Mouse (Mus musculus) lung, adult 2 months (tissue): ENCODE measurements around the gene Faim. TPM values are rescaled to one million over a fixed set of nuclear protein-coding genes. Genes with fewer than 3 reads are reported as not detected.

ENCODE experiments used
- DNase-seq: peaks from one replicate; pipeline ENCODE4 v3.0.0; 2022
- H3K4me1 ChIP-seq: fragments of 200-500 bp; 2 replicates; pipeline ENCODE4 v1.6.1; 2011; ENCODE audit warnings: low read length; ENCODE audit not compliant: control insufficient read depth, insufficient read depth
- H3K4me3 ChIP-seq: fragments of 200-500 bp; replicated peaks from 2 replicates; pipeline ENCODE3; 2011; ENCODE audit warnings: low read depth, mild to moderate bottlenecking, control low read depth, low read length; ENCODE audit errors: extremely low read depth
- CTCF ChIP-seq: fragments of 200-500 bp; IDR thresholded peaks from 2 replicates; pipeline ENCODE4 v1.5.1; 2011; ENCODE audit warnings: mild to moderate bottlenecking, low read length, control low read depth; ENCODE audit not compliant: insufficient read depth
- POLR2A ChIP-seq: fragments of 200-500 bp; IDR thresholded peaks from 2 replicates; pipeline ENCODE4 v1.6.1; 2011; ENCODE audit warnings: low read depth, mild to moderate bottlenecking, control low read depth, low read length, borderline replicate concordance; ENCODE audit errors: extremely low read depth
- WGBS: fragments of 180-500 bp; shearing (Covaris S2); methylation state at CpG from one replicate; pipeline ENCODE4 v1.1.7; 2018; 5-methylcytosine and 5-hydroxymethylcytosine counted together
- polyA plus RNA-seq: library from polyadenylated mRNA; depleted of rRNA; stranded (reverse); fragments of >200 nt; gene quantifications from 2 replicates; pipeline ENCODE4 v1.2.3, GENCODE M21; 2012; rRNA removed

The Faim gene
- 5.2 and 6.6 TPM in 2 replicates for polyA plus RNA-seq

DNA sequence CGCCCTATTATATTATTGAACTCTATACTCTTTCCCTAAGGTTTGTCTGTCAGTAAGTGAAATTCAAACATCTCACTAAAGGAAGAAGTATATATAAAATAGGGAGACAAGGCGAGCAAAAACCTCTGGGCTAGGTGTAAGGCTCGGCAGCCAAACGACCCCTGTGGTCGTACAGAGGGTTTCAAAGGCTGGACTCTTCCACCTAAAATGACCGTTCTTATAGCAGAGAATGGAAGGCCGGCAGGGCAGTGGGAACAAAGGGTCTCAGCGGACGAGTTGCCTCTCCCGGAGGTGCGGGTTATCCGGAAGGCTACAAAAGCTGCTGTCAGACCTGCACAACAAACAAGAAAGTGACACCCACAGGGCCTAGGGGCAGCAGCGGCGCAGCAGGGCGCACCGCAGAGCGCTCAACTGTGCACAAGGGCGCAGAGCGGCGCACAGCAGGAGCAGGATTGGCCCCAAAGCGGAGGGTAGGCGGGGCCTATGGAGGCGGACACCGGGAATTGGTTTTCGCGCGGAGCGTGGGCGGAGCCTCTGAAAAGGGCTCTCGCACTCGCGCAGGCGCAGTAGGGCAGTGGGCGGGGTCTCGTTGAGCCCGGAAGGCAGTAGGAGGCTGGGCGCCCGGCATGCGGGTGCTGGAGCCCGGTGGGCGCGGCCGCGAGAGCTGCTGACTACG lies at the start of gene Faim:
TSS of gene Faim (plus strand) at position 574 of the 676 bp plus-strand sequence.
- TF ChIP-seq POLR2A: peak; percentile 77; the same call in 1 of the 2 replicates
- TF ChIP-seq CTCF: no peak
- peaks cover 5% of the 10 kb centered on the region; the same call in 1 of the 2 replicates for H3K4me1 ChIP-seq
- WGBS: 2% methylated on average over 45 of the region's 45 CpGs

DNA sequence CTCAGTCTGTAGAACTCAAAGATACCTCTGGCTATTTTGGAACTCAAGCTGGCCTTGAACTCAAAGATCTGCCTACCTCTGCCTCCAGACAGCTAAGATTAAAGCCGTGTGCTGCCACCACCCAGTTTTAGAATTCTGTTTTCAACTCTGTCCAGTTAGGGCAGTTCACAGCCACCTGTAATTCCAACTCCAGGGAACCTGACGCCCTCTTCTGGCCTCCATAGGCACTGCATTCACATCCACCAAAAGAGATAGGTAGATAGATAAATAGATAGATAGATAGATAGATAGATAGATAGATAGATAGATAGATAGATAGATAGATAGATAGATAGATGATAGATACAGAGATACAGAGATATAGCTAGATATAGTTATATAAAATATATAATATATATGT lies 46.9 kb upstream of the Faim start:
- DNase-seq: no peak
- whole genome bisulfite sequencing: 17% methylated on average over 2 of the region's 2 CpGs
- TF ChIP-seq POLR2A: no peak
- TF ChIP-seq CTCF: peak; percentile 35; the same call in 1 of the 2 replicates
- H3K4me1 ChIP-seq: no peaks in the 10 kb centered on the region
- no peak overlapping the region for H3K4me3 ChIP-seq

More for the DNA sequence above, at the start of gene Faim:
- peak; percentile 100 for DNase-seq
- H3K4me3 ChIP-seq: peak within 1 kb of the TSS; percentile 68

DNA sequence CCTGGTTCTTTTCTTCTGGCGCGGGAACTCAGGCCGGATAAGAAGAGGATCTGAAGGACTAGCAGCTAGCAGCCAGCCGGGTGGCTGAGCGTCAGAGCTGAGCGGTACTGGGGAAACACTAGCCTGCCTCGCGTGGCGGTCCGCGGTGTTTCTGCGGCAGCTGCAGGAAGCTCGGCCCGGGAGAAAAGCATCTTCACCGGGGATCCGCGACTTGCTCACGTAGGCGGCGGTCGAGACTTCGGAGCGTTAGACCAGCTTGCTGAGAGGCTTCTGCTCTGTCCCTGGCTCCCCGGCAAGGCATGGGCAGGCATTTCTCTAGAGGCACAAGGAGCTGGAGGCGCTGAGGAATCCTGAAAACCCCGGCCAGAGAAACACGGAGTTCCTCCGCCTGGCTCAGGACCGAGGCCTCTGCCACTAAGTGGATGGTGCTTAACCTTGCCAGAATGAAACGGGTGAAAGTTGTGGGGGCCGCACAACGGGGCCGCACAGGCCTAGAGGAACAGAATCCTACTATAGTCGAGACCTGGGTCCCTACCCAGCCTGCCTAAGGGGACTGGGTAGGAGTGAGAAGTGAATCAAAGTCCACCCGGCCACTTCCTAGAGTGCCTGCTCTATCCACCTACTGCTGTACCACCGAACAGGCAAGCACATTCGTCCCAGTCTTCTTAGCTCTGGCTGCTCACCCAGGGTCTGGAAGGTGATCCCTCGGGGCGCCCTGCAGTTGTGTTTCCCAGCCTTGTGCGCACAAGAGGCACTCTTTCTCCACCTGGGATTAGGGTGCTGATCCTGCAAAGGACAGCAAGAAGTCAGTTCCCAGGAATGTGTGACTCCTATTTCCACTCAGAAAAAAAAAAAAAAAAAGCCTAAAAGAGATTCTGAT lies 33.8 kb upstream of the Faim start:
- no peak for TF ChIP-seq POLR2A
- no peak for TF ChIP-seq CTCF
- H3K4me3 ChIP-seq: no peak overlapping the region
- no peak for DNase-seq
- peaks cover 11% of the 10 kb centered on the region for H3K4me1 ChIP-seq
- 3% methylated on average over 40 of the region's 40 CpGs for WGBS

DNA sequence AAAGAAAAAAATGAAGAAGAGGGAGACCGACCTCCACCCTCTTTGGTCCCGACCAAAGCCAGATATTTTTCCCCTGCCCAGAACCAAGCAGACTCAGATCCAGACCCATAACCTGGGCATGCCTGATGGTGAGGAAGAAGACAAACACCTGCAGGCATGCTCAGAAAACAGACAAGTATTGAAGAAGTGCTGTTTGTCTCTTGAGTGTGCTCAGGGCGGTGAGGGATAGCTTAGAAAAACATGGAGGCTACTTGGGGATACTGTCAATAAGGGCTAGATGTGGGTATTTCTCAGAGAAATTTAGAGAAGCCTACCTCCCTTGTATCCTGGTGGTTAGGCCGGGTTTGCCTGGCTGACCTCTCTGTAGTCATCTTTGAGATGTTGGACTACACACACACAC lies 32.9 kb upstream of the Faim start:
- no peak overlapping the region for H3K4me3 ChIP-seq
- TF ChIP-seq POLR2A: no peak
- TF ChIP-seq CTCF: no peak
- 9% methylated on average over 4 of the region's 4 CpGs for WGBS
- peaks cover 11% of the 10 kb centered on the region for H3K4me1 ChIP-seq
- no peak for DNase-seq

DNA sequence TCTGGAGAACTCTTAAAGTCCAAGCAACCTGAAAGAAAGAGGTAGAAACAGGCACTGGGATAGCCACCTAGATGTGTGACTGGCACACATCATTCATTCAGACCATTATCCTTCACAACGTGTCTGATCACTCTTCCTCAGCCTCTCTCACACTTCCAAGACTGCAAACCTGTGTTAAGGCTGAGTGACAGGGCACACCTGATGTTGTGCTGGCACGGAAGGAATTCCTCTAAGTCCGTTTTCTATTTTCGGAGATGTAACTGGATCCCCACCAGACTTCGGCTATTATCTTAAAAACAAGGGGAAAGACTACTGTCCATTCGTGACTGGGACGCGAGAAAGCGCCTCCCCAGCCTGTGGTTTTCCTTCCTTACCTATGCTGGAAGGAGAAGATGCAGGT lies 32.3 kb upstream of the Faim start:
- Histone ChIP-seq H3K4me1 (peaks cover 11% of the 10 kb centered on the region), H3K4me3 (no peak overlapping the region)
- TF ChIP-seq CTCF (no peak), POLR2A (no peak)
- DNase-seq: no peak
- WGBS: 8% methylated on average over 9 of the region's 9 CpGs

DNA sequence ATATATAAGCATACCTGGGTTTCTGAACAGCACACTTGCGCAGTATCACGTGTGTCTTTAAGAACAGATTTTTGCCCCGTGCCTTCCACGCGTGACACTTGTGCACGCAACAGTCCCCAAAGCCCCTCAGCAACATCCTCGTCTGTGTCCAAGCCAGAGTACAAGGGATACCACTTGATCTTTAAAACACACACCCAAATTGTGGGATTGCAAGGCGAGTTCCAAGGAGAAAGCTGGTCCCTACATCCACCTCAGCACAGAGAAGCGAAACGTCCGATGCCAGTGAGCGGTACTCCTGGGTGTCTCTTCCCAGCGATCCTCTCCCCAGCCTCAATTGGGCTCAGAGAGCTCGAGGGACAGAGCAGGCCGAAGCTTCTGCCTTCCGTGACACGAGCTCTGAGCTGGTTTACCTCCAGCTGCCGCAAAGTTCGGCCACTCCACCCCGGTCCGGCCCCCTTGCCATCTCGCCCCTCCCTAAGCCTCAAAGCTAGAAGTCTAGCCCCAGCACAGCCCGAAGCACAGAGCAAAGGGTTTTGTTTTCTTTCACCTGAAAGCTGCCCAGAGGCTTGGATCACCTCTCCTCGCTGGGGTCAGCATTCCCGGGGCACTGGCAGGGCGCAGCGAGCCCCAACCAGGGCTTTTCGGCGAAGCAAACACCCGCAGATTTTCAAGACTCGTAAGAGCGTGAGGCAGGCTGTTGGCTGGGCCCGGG lies 31.6 kb upstream of the Faim start:
- TF ChIP-seq POLR2A: no peak
- TF ChIP-seq CTCF: no peak
- 5% methylated on average over 33 of the region's 33 CpGs for WGBS
- no peak overlapping the region for H3K4me3 ChIP-seq
- DNase-seq: no peak
- H3K4me1 ChIP-seq: peaks cover 11% of the 10 kb centered on the region

DNA sequence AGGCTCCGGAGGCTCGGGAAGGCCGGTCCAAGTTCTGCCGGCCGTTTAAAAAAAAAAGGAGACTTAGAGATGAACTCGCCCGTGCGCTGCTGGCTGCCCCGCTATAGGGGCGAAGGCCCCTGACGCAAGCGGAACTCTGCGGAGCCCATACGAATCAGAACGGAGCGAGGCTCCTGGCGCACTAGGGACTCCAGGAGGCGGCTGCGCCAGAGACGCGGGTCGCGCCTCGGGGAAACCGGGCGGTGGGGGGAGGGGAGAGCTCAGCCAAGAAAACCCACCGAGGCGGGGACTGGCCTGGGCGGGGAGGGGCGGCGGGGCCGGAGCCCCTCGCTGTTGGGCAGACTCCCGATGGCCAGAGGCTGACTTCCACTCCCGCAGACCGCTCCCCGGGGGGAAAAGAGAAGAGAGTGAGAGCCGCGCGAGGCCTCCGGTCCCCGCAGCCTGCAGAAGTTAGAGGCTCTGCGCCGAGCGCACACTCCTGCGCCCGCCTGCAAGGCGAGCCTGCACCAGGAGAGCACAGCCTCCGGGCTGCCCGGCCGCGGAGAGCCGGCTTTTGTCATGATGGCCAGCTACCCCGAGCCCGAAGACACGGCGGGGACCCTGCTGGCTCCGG lies 31.0 kb upstream of the Faim start, which contains the start of gene Foxl2:
TSS of gene Foxl2 (plus strand) at position 186 of the 613 bp plus-strand sequence.
- no peak for DNase-seq
- under 1% methylated on average over 56 of the region's 58 CpGs for WGBS
- H3K4me1 ChIP-seq: peaks cover 11% of the 10 kb centered on the region
- H3K4me3 ChIP-seq: peak within 1 kb of the TSS; percentile 5
- no peak for TF ChIP-seq CTCF
- TF ChIP-seq POLR2A: no peak

DNA sequence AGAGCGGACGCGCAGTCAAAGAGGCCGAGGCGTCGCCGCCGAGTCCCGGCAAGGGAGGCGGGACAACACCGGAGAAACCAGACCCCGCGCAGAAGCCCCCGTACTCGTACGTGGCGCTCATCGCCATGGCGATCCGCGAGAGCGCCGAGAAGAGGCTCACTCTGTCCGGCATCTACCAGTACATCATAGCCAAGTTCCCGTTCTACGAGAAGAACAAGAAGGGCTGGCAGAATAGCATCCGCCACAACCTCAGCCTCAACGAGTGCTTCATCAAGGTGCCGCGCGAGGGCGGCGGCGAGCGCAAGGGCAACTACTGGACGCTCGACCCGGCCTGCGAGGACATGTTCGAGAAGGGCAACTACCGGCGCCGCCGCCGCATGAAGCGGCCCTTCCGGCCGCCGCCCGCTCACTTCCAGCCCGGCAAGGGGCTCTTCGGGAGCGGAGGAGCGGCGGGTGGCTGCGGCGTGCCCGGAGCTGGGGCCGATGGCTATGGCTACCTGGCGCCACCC lies 30.4 kb upstream of the Faim start:
- H3K4me1 ChIP-seq: peaks cover 11% of the 10 kb centered on the region
- DNase-seq: no peak
- WGBS: 1% methylated on average over 60 of the region's 60 CpGs
- H3K4me3 ChIP-seq: no peak overlapping the region
- TF ChIP-seq CTCF: no peak
- no peak for TF ChIP-seq POLR2A
